Mouse (Mus musculus): ENCODE data around the gene Tor1b.

DNA sequence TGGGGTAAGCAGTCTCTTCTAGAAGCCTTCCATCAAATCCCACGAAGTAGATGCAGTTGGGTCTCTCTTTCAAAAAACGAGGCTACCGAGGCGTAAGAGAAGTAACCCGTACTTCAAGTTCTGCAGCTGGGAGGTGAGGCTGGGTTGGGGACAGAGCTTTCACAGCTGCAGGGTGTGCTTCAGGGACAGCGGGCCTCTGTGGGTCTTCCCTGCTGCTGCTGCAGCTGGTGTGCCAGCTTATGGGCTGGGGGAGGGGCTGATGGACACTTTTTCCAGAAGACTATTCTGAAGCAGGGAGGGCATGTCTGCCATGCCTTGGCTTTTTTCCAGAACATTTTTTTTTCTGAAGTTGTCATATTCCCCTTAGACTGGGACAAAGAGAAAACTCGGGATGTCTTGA, 30.3 kb downstream of the Tor1b start:
- TF ChIP-seq POLR2A (IDR thresholded peaks at IDR 0.05; ENCODE audit: extremely low read depth, insufficient read depth, low read length), result no peak
- no peak for TF ChIP-seq CTCF (IDR thresholded peaks at IDR 0.05; ENCODE audit: extremely low read depth, insufficient read depth, low read length)
